ENCODE assay signal across 19 mouse cellular contexts in the genomic region with DNA sequence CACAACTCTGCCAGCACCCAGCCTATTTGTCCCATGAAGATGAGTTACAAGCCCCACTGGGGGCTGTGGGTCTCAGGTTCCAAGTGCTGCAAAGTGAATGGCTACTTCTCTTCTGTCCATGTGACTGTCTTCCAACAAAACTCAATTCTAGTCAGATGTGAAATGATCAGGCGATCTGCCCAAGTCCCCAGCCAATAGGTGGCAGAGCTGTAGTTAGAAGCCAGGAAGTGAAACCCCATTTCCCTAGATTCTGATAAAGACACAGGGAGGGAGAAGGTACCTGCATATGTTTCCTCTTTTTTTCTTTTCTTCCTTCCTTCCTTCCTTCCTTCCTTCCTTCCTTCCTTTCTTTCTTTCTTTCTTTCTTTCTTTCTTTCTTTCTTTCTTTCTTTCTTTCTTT.
DNase-seq lines count a peak whose midpoint lies in the region; ATAC-seq and TF ChIP-seq lines count a peak whose summit lies in the region.
"Had no signal": no experiment of that assay in that cellular context is flagged by ENCODE, and none has a peak within 500 bp of the region (broad histone marks: within the 10 kb centered on the region; RNA-seq: fewer than 3 reads in every experiment).

No protein-coding gene starts in this region.

- peak; percentile 79 for DNase-seq in midbrain, embryonic 11.5 days (ENCODE audit: low spot score, missing footprints)
- DNase-seq in midbrain, embryonic 10.5 days (ENCODE audit: low spot score), result no peak
- peak; percentile 15 for DNase-seq in adipocyte (ENCODE audit: low spot score)
- DNase-seq in liver, embryonic 13.5 days, result no peak
- no peak for DNase-seq in layer of hippocampus, adult 18-20 months (ENCODE audit: low spot score in 2 of 2)
- no peak for DNase-seq in retina, embryonic 14.5 days (ENCODE audit: low spot score)
- DNase-seq in gastrocnemius, postnatal 10 days, result no peak
- DNase-seq: B cell, adult 2 months; cerebellum, adult 18-20 months; heart, adult 2 months; right cerebral cortex, adult 18-20 months; thymus, postnatal 25 days had no signal

- no peak overlapping the region for H3K27ac ChIP-seq in midbrain, embryonic 11.5 days (ENCODE audit: low read depth, low read length)
- H3K27ac ChIP-seq in midbrain, embryonic 10.5 days (replicated peaks), result no peak overlapping the region
- peak overlapping the region; percentile 44; the same call in 1 of the 2 replicates for H3K27ac ChIP-seq in liver, embryonic 13.5 days
- H3K27ac ChIP-seq in small intestine, adult 2 months (ENCODE audit: insufficient read depth, low read depth, low read length), result peak overlapping the region; percentile 7; the same call in 1 of the 2 replicates
- H3K27ac ChIP-seq: embryonic facial prominence, embryonic 12.5 days; heart, adult 2 months; heart, embryonic 15.5 days; kidney, embryonic 15.5 days; left cerebral cortex, adult 2 months; lung, embryonic 15.5 days; macrophage had no signal

- no peak overlapping the region for H3K4me3 ChIP-seq in midbrain, embryonic 11.5 days (ENCODE audit: low read depth, low read length)
- no peak overlapping the region for H3K4me3 ChIP-seq in midbrain, embryonic 10.5 days
- no peak overlapping the region for H3K4me3 ChIP-seq in liver, embryonic 13.5 days (replicated peaks)
- no peak overlapping the region for H3K4me3 ChIP-seq in small intestine, adult 2 months (ENCODE audit: low read depth, low read length)
- H3K4me3 ChIP-seq: embryonic facial prominence, embryonic 12.5 days; heart, adult 2 months; heart, embryonic 15.5 days; kidney, embryonic 15.5 days; left cerebral cortex, adult 2 months; lung, embryonic 15.5 days had no signal

- no peaks in the 10 kb centered on the region for H3K4me1 ChIP-seq in midbrain, embryonic 11.5 days (ENCODE audit: control insufficient read depth, insufficient read depth, low read length)
- no peaks in the 10 kb centered on the region; the same call in 1 of the 2 replicates for H3K4me1 ChIP-seq in midbrain, embryonic 10.5 days
- H3K4me1 ChIP-seq in liver, embryonic 13.5 days (replicated peaks), result peaks cover 53% of the 10 kb centered on the region
- H3K4me1 ChIP-seq in small intestine, adult 2 months (ENCODE audit: control insufficient read depth, insufficient read depth, insufficient read length, low read length), result peaks cover 40% of the 10 kb centered on the region
- H3K4me1 ChIP-seq: embryonic facial prominence, embryonic 12.5 days; heart, embryonic 15.5 days; kidney, embryonic 15.5 days; lung, embryonic 15.5 days had no signal

- H3K36me3 ChIP-seq in midbrain, embryonic 11.5 days (ENCODE audit: control insufficient read depth, insufficient read depth, low read length), result no peaks in the 10 kb centered on the region
- no peaks in the 10 kb centered on the region for H3K36me3 ChIP-seq in midbrain, embryonic 10.5 days
- no peaks in the 10 kb centered on the region for H3K36me3 ChIP-seq in liver, embryonic 13.5 days
- H3K36me3 ChIP-seq in small intestine, adult 2 months (ENCODE audit: control insufficient read depth, insufficient read depth, low read length), result no peaks in the 10 kb centered on the region
- H3K36me3 ChIP-seq: embryonic facial prominence, embryonic 12.5 days; heart, embryonic 15.5 days; kidney, embryonic 15.5 days; lung, embryonic 15.5 days had no signal

- ATAC-seq in midbrain, embryonic 11.5 days (ENCODE audit: low FRiP score), result no peak
- 0 out of 2 replicates have a peak, but pooled peaks have one; percentile 45 for ATAC-seq in liver, embryonic 13.5 days (ENCODE audit: low read depth)

- peak; percentile 20; the same call in 1 of the 2 replicates for TF ChIP-seq POLR2A in small intestine, adult 2 months (IDR thresholded peaks at IDR 0.05; ENCODE audit: low read depth, low read length)

- H3K4me2 ChIP-seq in midbrain, embryonic 11.5 days, result no peak overlapping the region
- H3K4me2 ChIP-seq in liver, embryonic 13.5 days, result 0 out of 2 replicates have a peak overlapping the region, but pooled peaks have one; percentile 15
- H3K4me2 ChIP-seq: embryonic facial prominence, embryonic 12.5 days; heart, embryonic 15.5 days; kidney, embryonic 15.5 days; lung, embryonic 15.5 days had no signal

- H3K9me3 ChIP-seq in midbrain, embryonic 11.5 days (ENCODE audit: control insufficient read depth, low read length), result no peaks in the 10 kb centered on the region
- H3K9me3 ChIP-seq in midbrain, embryonic 10.5 days (replicated peaks), result no peaks in the 10 kb centered on the region
- H3K9me3 ChIP-seq in liver, embryonic 13.5 days (replicated peaks), result no peaks in the 10 kb centered on the region
- H3K9me3 ChIP-seq: embryonic facial prominence, embryonic 12.5 days; heart, embryonic 15.5 days; kidney, embryonic 15.5 days; lung, embryonic 15.5 days had no signal

- TF ChIP-seq CTCF in small intestine, adult 2 months (IDR thresholded peaks at IDR 0.05; ENCODE audit: extremely low read depth, insufficient read length, insufficient replicate concordance, low read depth, low read length), result no peak

- peaks cover 2% of the 10 kb centered on the region; the same call in 1 of the 2 replicates for H3K27me3 ChIP-seq in midbrain, embryonic 11.5 days (ENCODE audit: control insufficient read depth, insufficient read depth, low read length)
- H3K27me3 ChIP-seq in midbrain, embryonic 10.5 days (ENCODE audit: low read depth, poor library complexity, severe bottlenecking), result peaks cover 64% of the 10 kb centered on the region
- no peaks in the 10 kb centered on the region for H3K27me3 ChIP-seq in liver, embryonic 13.5 days
- H3K27me3 ChIP-seq in small intestine, adult 2 months (ENCODE audit: control insufficient read depth, insufficient read depth, low read length), result no peaks in the 10 kb centered on the region
- H3K27me3 ChIP-seq: embryonic facial prominence, embryonic 12.5 days; heart, embryonic 15.5 days; kidney, embryonic 15.5 days; lung, embryonic 15.5 days had no signal

- WGBS in midbrain, embryonic 11.5 days, result 90% methylated on average over 1 of the region's 1 CpGs
- 88% methylated on average over 1 of the region's 1 CpGs for whole genome bisulfite sequencing in midbrain, embryonic 10.5 days
- WGBS in liver, embryonic 13.5 days (ENCODE audit: insufficient replicate concordance), result 57% methylated on average over 1 of the region's 1 CpGs
- 69% methylated on average over 1 of the region's 1 CpGs for WGBS in small intestine, adult 2 months

- H3K9ac ChIP-seq in midbrain, embryonic 11.5 days (ENCODE audit: low read length), result no peak overlapping the region
- peak overlapping the region; percentile 10; the same call in 1 of the 2 replicates for H3K9ac ChIP-seq in liver, embryonic 13.5 days
- H3K9ac ChIP-seq: embryonic facial prominence, embryonic 12.5 days; heart, embryonic 15.5 days; kidney, embryonic 15.5 days; lung, embryonic 15.5 days had no signal

Comparison
In these comparisons a context has a peak if more than half of its experiments do, and no peak if none do; other contexts are left out.
1. DNase-seq: peak in midbrain, embryonic 11.5 days (single experiment) and adipocyte (single experiment); none in midbrain, embryonic 10.5 days (single experiment), liver, embryonic 13.5 days (single experiment), layer of hippocampus, adult 18-20 months (0 of 2), retina, embryonic 14.5 days (single experiment) and gastrocnemius, postnatal 10 days (single experiment).
2. H3K27ac ChIP-seq: peak in liver, embryonic 13.5 days (single experiment) and small intestine, adult 2 months (single experiment); none in midbrain, embryonic 11.5 days (single experiment) and midbrain, embryonic 10.5 days (single experiment).